Mouse (Mus musculus): ENCODE results near the gene Vmn1r104.
"Not testable (repeated sequence)": the region's sequence is repeated elsewhere in the genome, so short reads cannot be mapped to it uniquely, and the experiment has no call there.

The Vmn1r104 gene

DNA sequence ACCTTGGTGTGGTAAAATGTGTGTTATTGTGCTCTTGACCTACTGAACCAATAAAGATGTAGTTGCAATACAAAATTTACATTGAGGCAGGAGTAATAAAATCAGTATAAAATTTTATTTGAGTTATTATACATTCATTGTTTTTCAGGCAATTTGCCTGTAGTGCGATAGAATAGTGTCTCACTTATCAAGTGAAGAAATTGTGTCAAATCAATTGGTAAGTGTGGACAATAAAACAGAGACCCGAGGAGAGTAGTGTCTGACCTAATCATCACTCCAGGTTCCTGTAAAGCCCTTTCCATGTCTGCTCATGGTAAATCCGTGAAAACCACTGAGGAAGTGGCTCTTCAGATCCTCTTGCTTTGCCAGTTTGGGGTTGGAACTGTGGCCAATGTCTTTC lies at the start of gene Vmn1r104:
Vmn1r104 (plus strand) TSS at position 301 of the 400 bp plus-strand sequence.
- DNase-seq: not testable (repeated sequence)

DNA sequence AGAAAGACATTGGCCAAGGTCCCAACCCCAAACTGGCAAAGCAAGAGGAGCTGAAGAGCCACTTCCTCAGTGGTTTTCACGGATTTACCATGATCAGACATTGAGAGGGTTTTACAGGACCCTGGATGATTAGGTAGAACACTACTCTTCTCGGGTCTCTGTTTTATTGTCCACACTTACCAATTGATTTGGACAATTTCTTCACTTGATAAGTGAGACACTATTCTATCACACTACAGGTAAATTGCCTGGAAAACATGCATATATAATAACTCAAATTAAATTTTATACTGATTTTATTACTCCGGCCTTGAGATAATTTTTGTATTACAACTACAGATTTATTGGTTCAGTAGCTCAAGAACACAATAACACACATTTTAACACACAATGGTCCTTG lies 23.2 kb upstream of the Vmn1r104 start, which contains the start of gene Vmn1r103:
Vmn1r103 (minus strand) TSS at position 101 of the 400 bp plus-strand sequence.
- not testable (repeated sequence) for DNase-seq

DNA sequence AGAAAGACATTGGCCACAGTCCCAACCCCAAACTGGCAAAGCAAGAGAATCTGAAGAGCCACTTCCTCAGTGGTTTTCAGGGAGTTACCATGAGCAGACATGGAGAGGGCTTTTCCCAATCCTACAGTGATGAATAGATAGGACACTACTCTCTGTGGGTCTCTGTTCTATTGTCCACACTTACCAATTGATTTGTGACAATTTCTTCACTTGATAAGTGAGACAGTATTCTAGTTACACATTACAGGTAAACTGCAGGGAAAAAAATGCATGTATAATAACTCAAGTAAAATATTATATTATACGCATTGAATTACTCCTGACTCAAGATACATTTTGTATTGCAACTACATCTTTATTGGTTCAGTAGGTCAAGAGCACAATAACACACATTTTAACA lies 12.0 kb downstream of the Vmn1r104 start, which contains the start of gene Gm5726:
Gm5726 (minus strand) TSS at position 101 of the 400 bp plus-strand sequence.
- DNase-seq: not testable (repeated sequence)

DNA sequence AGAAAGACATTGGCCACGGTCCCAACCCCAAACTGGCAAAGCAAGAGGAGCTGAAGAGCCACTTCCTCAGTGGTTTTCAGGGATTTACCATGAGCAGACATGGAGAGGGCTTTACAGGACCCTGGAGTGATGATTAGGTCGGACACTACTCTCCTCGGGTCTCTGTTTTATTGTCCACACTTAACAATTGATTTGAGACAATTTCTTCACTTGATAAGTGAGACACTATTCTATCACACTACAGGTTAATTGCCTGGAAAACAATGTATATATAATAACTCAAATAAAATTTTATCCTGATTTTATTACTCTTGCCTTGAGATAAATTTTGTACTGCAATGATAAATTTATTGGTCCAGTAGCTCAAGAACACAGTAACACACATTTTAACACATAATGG lies 42.5 kb downstream of the Vmn1r104 start, which contains the start of gene Gm4141:
Gm4141 (minus strand) TSS at position 101 of the 400 bp plus-strand sequence.
- DNase-seq: not testable (repeated sequence)

All from cerebellum, postnatal 25 days (tissue).